7 mouse cellular contexts compared by ENCODE assay signal in genomic region chr5:125392977-125393621, GRCm38 (mm10). TPM values are rescaled to one million over a fixed set of nuclear protein-coding genes. Genes with fewer than 3 reads are reported as not detected.
DNase-seq lines count a peak whose midpoint lies in the region; ATAC-seq and TF ChIP-seq lines count a peak whose summit lies in the region.

No protein-coding gene starts in this region.

- peak overlapping the region; percentile 52 for H3K4me3 ChIP-seq in embryonic facial prominence, embryonic 10.5 days
- peak overlapping the region; percentile 28 for H3K4me3 ChIP-seq in intestine, postnatal 0 days (ENCODE audit: low read depth, low read length)
- H3K4me3 ChIP-seq in midbrain, embryonic 12.5 days = peak overlapping the region; percentile 28
- peak overlapping the region; percentile 48 for H3K4me3 ChIP-seq in small intestine, adult 2 months (ENCODE audit: low read depth, low read length)

- H3K9ac ChIP-seq in intestine, postnatal 0 days (ENCODE audit: low read depth, low read length) = peak overlapping the region; percentile 57
- peak overlapping the region; percentile 55; the same call in 1 of the 2 replicates for H3K9ac ChIP-seq in midbrain, embryonic 12.5 days (replicated peaks)

- under 1% methylated on average over 20 of the region's 20 CpGs for WGBS in embryonic facial prominence, embryonic 10.5 days
- WGBS in intestine, postnatal 0 days = under 1% methylated on average over 20 of the region's 20 CpGs
- under 1% methylated on average over 20 of the region's 20 CpGs for WGBS in midbrain, embryonic 12.5 days
- WGBS in small intestine, adult 2 months = under 1% methylated on average over 20 of the region's 20 CpGs

- TF ChIP-seq CTCF in intestine, postnatal 0 days (IDR thresholded peaks at IDR 0.05; ENCODE audit: low read depth) = no peak
- TF ChIP-seq CTCF in small intestine, adult 2 months (IDR thresholded peaks at IDR 0.05; ENCODE audit: extremely low read depth, insufficient read length, insufficient replicate concordance, low read depth, low read length) = no peak

- peaks cover 39% of the 10 kb centered on the region for H3K4me1 ChIP-seq in embryonic facial prominence, embryonic 10.5 days
- H3K4me1 ChIP-seq in intestine, postnatal 0 days (replicated peaks; ENCODE audit: control insufficient read depth, insufficient read depth, low read length) = 0 out of 2 replicates have a peak, but pooled peaks cover 16% of the 10 kb centered on the region
- H3K4me1 ChIP-seq in midbrain, embryonic 12.5 days = peaks cover 36% of the 10 kb centered on the region
- peaks cover 12% of the 10 kb centered on the region for H3K4me1 ChIP-seq in small intestine, adult 2 months (ENCODE audit: control insufficient read depth, insufficient read depth, insufficient read length, low read length)

- peak overlapping the region; percentile 50 for H3K4me2 ChIP-seq in intestine, postnatal 0 days (replicated peaks; ENCODE audit: low read depth)
- peak overlapping the region; percentile 54 for H3K4me2 ChIP-seq in midbrain, embryonic 12.5 days (replicated peaks)

- peaks cover 7% of the 10 kb centered on the region for H3K36me3 ChIP-seq in embryonic facial prominence, embryonic 10.5 days (replicated peaks)
- H3K36me3 ChIP-seq in intestine, postnatal 0 days (ENCODE audit: control insufficient read depth, insufficient read depth) = peaks cover 7% of the 10 kb centered on the region; the same call in 1 of the 2 replicates
- no peaks in the 10 kb centered on the region for H3K36me3 ChIP-seq in midbrain, embryonic 12.5 days
- peaks cover 7% of the 10 kb centered on the region for H3K36me3 ChIP-seq in small intestine, adult 2 months (ENCODE audit: control insufficient read depth, insufficient read depth, low read length)

- peak; percentile 37; the same call in 1 of the 2 replicates for TF ChIP-seq POLR2A in small intestine, adult 2 months (IDR thresholded peaks at IDR 0.05; ENCODE audit: low read depth, low read length)

- H3K27me3 ChIP-seq in embryonic facial prominence, embryonic 10.5 days (replicated peaks; ENCODE audit: low read depth, poor library complexity, severe bottlenecking) = 0 out of 2 replicates have a peak, but pooled peaks cover 2% of the 10 kb centered on the region
- no peaks in the 10 kb centered on the region for H3K27me3 ChIP-seq in intestine, postnatal 0 days (replicated peaks; ENCODE audit: control insufficient read depth, insufficient read depth, low read length)
- no peaks in the 10 kb centered on the region for H3K27me3 ChIP-seq in midbrain, embryonic 12.5 days
- H3K27me3 ChIP-seq in small intestine, adult 2 months (ENCODE audit: control insufficient read depth, insufficient read depth, low read length) = no peaks in the 10 kb centered on the region

- H3K27ac ChIP-seq in embryonic facial prominence, embryonic 10.5 days (replicated peaks) = peak overlapping the region; percentile 98
- H3K27ac ChIP-seq in intestine, postnatal 0 days (ENCODE audit: low read depth, low read length) = peak overlapping the region; percentile 99
- H3K27ac ChIP-seq in midbrain, embryonic 12.5 days (replicated peaks) = peak overlapping the region; percentile 100
- peak overlapping the region; percentile 99 for H3K27ac ChIP-seq in small intestine, adult 2 months (ENCODE audit: insufficient read depth, low read depth, low read length)

- peak; percentile 92 for ATAC-seq in intestine, postnatal 0 days
- peak; percentile 82 for ATAC-seq in midbrain, embryonic 12.5 days (ENCODE audit: low FRiP score, low read depth)

- intact Hi-C loops in left cerebral cortex, postnatal 4 days (cut with DNase I) = no loop called here

- DNase-seq in adrenal gland, postnatal 10 days = peak; percentile 98
- peak; percentile 96 for DNase-seq in embryonic facial prominence, embryonic 10.5 days (ENCODE audit: low spot score)
- DNase-seq in gonadal fat pad, adult 2 months (ENCODE audit: low read depth) = peak; percentile 92
- DNase-seq in left cerebral cortex, postnatal 4 days = peak; percentile 95

- H3K9me3 ChIP-seq in embryonic facial prominence, embryonic 10.5 days = no peaks in the 10 kb centered on the region
- H3K9me3 ChIP-seq in intestine, postnatal 0 days (ENCODE audit: control insufficient read depth) = no peaks in the 10 kb centered on the region
- H3K9me3 ChIP-seq in midbrain, embryonic 12.5 days = no peaks in the 10 kb centered on the region

RNA-seq across cellular contexts. Expression of gene Ubc, which starts 3.1 kb away (rescaled TPM):
- total RNA-seq in adrenal gland, postnatal 10 days (2021) = 1,000 to 10,000 TPM; 1,039 to 1,045 TPM
- polyA plus RNA-seq in embryonic facial prominence, embryonic 10.5 days (2016; fragmentation: Nextera tagmentation; extraction: Ambion mirVana) = 957 and 988 TPM in 2 replicates
- polyA plus RNA-seq in gonadal fat pad, adult 2 months (2012; rRNA removed) = 1,190 and 1,336 TPM in 2 replicates
- 345 and 371 TPM in 2 replicates for polyA plus RNA-seq in intestine, postnatal 0 days (2015; fragmentation: Nextera tagmentation; extraction: Ambion mirVana)
- total RNA-seq in left cerebral cortex, postnatal 4 days (2021) = 100 to 1,000 TPM; 849 to 918 TPM
- 1,111 and 1,158 TPM in 2 replicates for polyA plus RNA-seq in midbrain, embryonic 12.5 days (2016; fragmentation: Nextera tagmentation; extraction: Ambion mirVana)
- 327 and 848 TPM in 2 replicates for polyA plus RNA-seq in small intestine, adult 2 months (2012; rRNA removed)

RNA-seq across cellular contexts. Expression of gene Gm10382, which starts 4.0 kb away (rescaled TPM):
- total RNA-seq in adrenal gland, postnatal 10 days (2021) = under 1 TPM; 0.21 to 0.24 TPM
- 0.53 and 0.60 TPM in 2 replicates for polyA plus RNA-seq in embryonic facial prominence, embryonic 10.5 days (2016; fragmentation: Nextera tagmentation; extraction: Ambion mirVana)
- polyA plus RNA-seq in gonadal fat pad, adult 2 months (2012; rRNA removed) = 0.34 and 0.65 TPM in 2 replicates
- polyA plus RNA-seq in intestine, postnatal 0 days (2015; fragmentation: Nextera tagmentation; extraction: Ambion mirVana) = 0.16 and 0.24 TPM in 2 replicates
- under 1 TPM; 0.48 to 0.52 TPM for total RNA-seq in left cerebral cortex, postnatal 4 days (2021)
- polyA plus RNA-seq in midbrain, embryonic 12.5 days (2016; fragmentation: Nextera tagmentation; extraction: Ambion mirVana) = 0.43 and 0.68 TPM in 2 replicates
- polyA plus RNA-seq in small intestine, adult 2 months (2012; rRNA removed) = 0.08 and 0.15 TPM in 2 replicates

RNA-seq across cellular contexts. Expression of gene Dhx37, which starts 40.8 kb away (rescaled TPM):
- total RNA-seq in adrenal gland, postnatal 10 days (2021) = 10 to 100 TPM; 11.2 to 12.2 TPM
- 24.1 and 24.2 TPM in 2 replicates for polyA plus RNA-seq in embryonic facial prominence, embryonic 10.5 days (2016; fragmentation: Nextera tagmentation; extraction: Ambion mirVana)
- 21.5 and 28.7 TPM in 2 replicates for polyA plus RNA-seq in gonadal fat pad, adult 2 months (2012; rRNA removed)
- 2.5 and 3.2 TPM in 2 replicates for polyA plus RNA-seq in intestine, postnatal 0 days (2015; fragmentation: Nextera tagmentation; extraction: Ambion mirVana)
- 10 to 100 TPM; 20.3 to 20.6 TPM for total RNA-seq in left cerebral cortex, postnatal 4 days (2021)
- 14.8 and 16.4 TPM in 2 replicates for polyA plus RNA-seq in midbrain, embryonic 12.5 days (2016; fragmentation: Nextera tagmentation; extraction: Ambion mirVana)
- polyA plus RNA-seq in small intestine, adult 2 months (2012; rRNA removed) = 10.1 and 13.2 TPM in 2 replicates

RNA-seq across cellular contexts. Expression of gene Bri3bp, which starts 48.3 kb away (rescaled TPM):
- 10 to 100 TPM; 31.6 to 37.1 TPM for total RNA-seq in adrenal gland, postnatal 10 days (2021)
- 50.9 and 52.2 TPM in 2 replicates for polyA plus RNA-seq in embryonic facial prominence, embryonic 10.5 days (2016; fragmentation: Nextera tagmentation; extraction: Ambion mirVana)
- 20.2 and 20.4 TPM in 2 replicates for polyA plus RNA-seq in gonadal fat pad, adult 2 months (2012; rRNA removed)
- 35.7 and 42.8 TPM in 2 replicates for polyA plus RNA-seq in intestine, postnatal 0 days (2015; fragmentation: Nextera tagmentation; extraction: Ambion mirVana)
- 10 to 100 TPM; 81.1 to 88.2 TPM for total RNA-seq in left cerebral cortex, postnatal 4 days (2021)
- polyA plus RNA-seq in midbrain, embryonic 12.5 days (2016; fragmentation: Nextera tagmentation; extraction: Ambion mirVana) = 35.5 and 41.2 TPM in 2 replicates
- 28.5 and 33.5 TPM in 2 replicates for polyA plus RNA-seq in small intestine, adult 2 months (2012; rRNA removed)

RNA-seq across cellular contexts. Expression of gene Scarb1, which starts 52.2 kb away (rescaled TPM):
- total RNA-seq in adrenal gland, postnatal 10 days (2021) = 1,000 to 10,000 TPM in 1 of 2 experiments, 100 to 1,000 TPM in 1; 506 to 1,242 TPM
- polyA plus RNA-seq in embryonic facial prominence, embryonic 10.5 days (2016; fragmentation: Nextera tagmentation; extraction: Ambion mirVana) = 43.2 and 47.3 TPM in 2 replicates
- polyA plus RNA-seq in gonadal fat pad, adult 2 months (2012; rRNA removed) = 215 and 243 TPM in 2 replicates
- 26.5 TPM in 2 replicates for polyA plus RNA-seq in intestine, postnatal 0 days (2015; fragmentation: Nextera tagmentation; extraction: Ambion mirVana)
- 10 to 100 TPM; 56.2 to 56.7 TPM for total RNA-seq in left cerebral cortex, postnatal 4 days (2021)
- polyA plus RNA-seq in midbrain, embryonic 12.5 days (2016; fragmentation: Nextera tagmentation; extraction: Ambion mirVana) = 27.8 and 30.2 TPM in 2 replicates
- 19.4 and 70.2 TPM in 2 replicates for polyA plus RNA-seq in small intestine, adult 2 months (2012; rRNA removed)

Comparison
In these comparisons a context has a peak if more than half of its experiments do, and no peak if none do; other contexts are left out.
1. Peak in every context shown above with its lines: DNase-seq, ATAC-seq, H3K4me3 ChIP-seq and H3K27ac ChIP-seq.